Mouse (Mus musculus) small intestine, adult 2 months (tissue): ENCODE measurements around the gene Cenps. TPM values are rescaled to one million over a fixed set of nuclear protein-coding genes. Genes with fewer than 3 reads are reported as not detected.

Source experiments
- H3K27ac ChIP-seq: fragments of 200-500 bp; 2 replicates; pipeline ENCODE4 v1.5.1; 2012; ENCODE audit warnings: low read depth, low read length, control low read depth, inconsistent platforms; ENCODE audit not compliant: insufficient read depth
- H3K27me3 ChIP-seq: fragments of 200-500 bp; 2 replicates; pipeline ENCODE4 v1.6.1; 2012; ENCODE audit warnings: mild to moderate bottlenecking, moderate library complexity, low read length, inconsistent platforms; ENCODE audit not compliant: control insufficient read depth, insufficient read depth
- H3K36me3 ChIP-seq: fragments of 200-500 bp; 2 replicates; pipeline ENCODE4 v1.6.1; 2012; ENCODE audit warnings: mild to moderate bottlenecking, low read length, control low read depth, inconsistent platforms; ENCODE audit not compliant: control insufficient read depth, insufficient read depth
- H3K4me1 ChIP-seq: fragments of 200-500 bp; 2 replicates; pipeline ENCODE4 v1.6.1; 2012; ENCODE audit warnings: low read length, inconsistent platforms, mixed read lengths; ENCODE audit not compliant: control insufficient read depth, insufficient read depth, insufficient read length
- H3K4me3 ChIP-seq: fragments of 200-500 bp; 2 replicates; pipeline ENCODE4 v1.5.1; 2012; ENCODE audit warnings: low read depth, mild to moderate bottlenecking, control low read depth, inconsistent platforms, low read length, moderate library complexity
- CTCF ChIP-seq: fragments of 200-500 bp; IDR thresholded peaks from 2 replicates; pipeline ENCODE4 v1.5.1; 2012; ENCODE audit warnings: low read depth, mild to moderate bottlenecking, control low read depth, inconsistent platforms, low read length, moderate library complexity, mixed read lengths; ENCODE audit not compliant: insufficient replicate concordance, insufficient read length; ENCODE audit errors: extremely low read depth
- POLR2A ChIP-seq: fragments of 200-500 bp; IDR thresholded peaks from 2 replicates; pipeline ENCODE4 v1.6.1; 2012; ENCODE audit warnings: low read depth, mild to moderate bottlenecking, control low read depth, inconsistent platforms, low read length, moderate library complexity
- WGBS: fragments of 180-500 bp; shearing (Covaris S2); methylation state at CpG from one replicate; pipeline ENCODE4 v1.1.7; 2018; 5-methylcytosine and 5-hydroxymethylcytosine counted together
- polyA plus RNA-seq: library from polyadenylated mRNA; depleted of rRNA; stranded (reverse); fragments of >200 nt; gene quantifications from 2 replicates; pipeline ENCODE4 v1.2.3, GENCODE M21; 2012; rRNA removed

Gene Cenps
- polyA plus RNA-seq: 0.77 and 1.9 TPM in 2 replicates

GRCm38 (mm10) chr4:149136982-149137770 is at the start of gene Cenps:
Gene Cenps, minus strand, starts transcription at chr4:149137629.
- peak; percentile 95 for TF ChIP-seq CTCF
- no peak for TF ChIP-seq POLR2A
- WGBS: 1% methylated on average over 68 of the region's 68 CpGs
- Histone ChIP-seq H3K27me3 (no peaks in the 10 kb centered on the region), H3K4me3 (peak within 1 kb of the TSS; percentile 75), H3K4me1 (no peaks in the 10 kb centered on the region; the same call in 1 of the 2 replicates), H3K36me3 (no peaks in the 10 kb centered on the region), H3K27ac (peak within 1 kb of the TSS; percentile 0; the same call in 1 of the 2 replicates)

DNA sequence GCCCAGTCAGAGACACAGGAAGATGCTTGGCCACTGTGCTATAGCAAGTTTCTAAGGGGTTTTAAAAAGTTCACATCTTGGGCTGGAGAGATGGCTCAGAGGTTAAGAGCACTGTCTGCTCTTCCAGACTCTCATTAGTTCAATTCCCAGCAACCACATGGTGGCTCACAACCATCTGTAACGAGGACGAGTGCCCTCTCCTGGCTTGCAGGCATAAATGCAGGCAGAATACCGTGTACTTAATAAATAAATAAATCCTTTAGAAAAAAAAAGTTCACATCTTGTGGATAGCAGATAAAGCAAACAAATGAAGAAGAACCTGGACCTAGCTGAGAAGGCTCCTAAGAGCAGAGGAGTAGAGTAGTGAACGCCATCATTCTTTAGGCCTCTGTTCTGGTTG is 45.3 kb upstream of the Cenps start:
- H3K27ac ChIP-seq: no peak overlapping the region
- H3K4me3 ChIP-seq: no peak overlapping the region
- TF ChIP-seq POLR2A (no peak), CTCF (peak; percentile 56; the same call in 1 of the 2 replicates)
- WGBS: 63% methylated on average over 4 of the region's 4 CpGs
- H3K4me1 ChIP-seq: peaks cover 4% of the 10 kb centered on the region; the same call in 1 of the 2 replicates
- no peaks in the 10 kb centered on the region for H3K27me3 ChIP-seq
- H3K36me3 ChIP-seq: peaks cover 65% of the 10 kb centered on the region

DNA sequence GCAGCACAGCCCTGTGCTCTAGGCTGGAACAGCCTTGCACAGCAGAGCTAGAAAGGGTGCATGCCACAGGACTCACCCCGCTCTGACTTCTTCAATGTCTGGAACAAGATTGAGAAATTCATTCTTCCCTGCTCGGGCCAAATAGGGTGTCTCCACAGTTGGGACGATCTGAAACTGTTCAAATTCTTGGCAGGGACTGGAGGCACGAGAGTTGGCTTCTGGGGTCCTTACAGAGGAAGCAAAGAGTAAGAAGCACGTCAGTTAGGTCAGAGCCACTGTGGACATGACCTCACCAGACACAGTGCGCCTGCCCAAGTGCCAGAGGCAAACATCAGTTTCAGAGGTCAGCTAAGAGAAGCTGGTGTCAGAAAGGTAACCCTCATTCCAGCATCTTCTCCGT is 44.8 kb upstream of the Cenps start:
- H3K4me1 ChIP-seq: peaks cover 6% of the 10 kb centered on the region
- H3K27ac ChIP-seq: no peak overlapping the region
- TF ChIP-seq POLR2A: no peak
- 88% methylated on average over 7 of the region's 7 CpGs for WGBS
- H3K4me3 ChIP-seq: no peak overlapping the region
- peaks cover 60% of the 10 kb centered on the region for H3K36me3 ChIP-seq
- H3K27me3 ChIP-seq: no peaks in the 10 kb centered on the region

- Histone ChIP-seq H3K27me3 (no peaks in the 10 kb centered on the region), H3K27ac (no peak overlapping the region), H3K4me1 (peaks cover 13% of the 10 kb centered on the region), H3K36me3 (peaks cover 41% of the 10 kb centered on the region), H3K4me3 (no peak overlapping the region)
- no peak for TF ChIP-seq POLR2A
- WGBS: 82% methylated on average over 4 of the region's 4 CpGs
These were observed 42.1 kb upstream of the Cenps start for GRCm38 (mm10) chr4:149179573-149179972.

GRCm38 (mm10) chr4:149179160-149179559 is 41.7 kb upstream of the Cenps start:
- 86% methylated on average over 7 of the region's 7 CpGs for WGBS
- Histone ChIP-seq H3K27me3 (no peaks in the 10 kb centered on the region), H3K36me3 (peaks cover 36% of the 10 kb centered on the region), H3K4me1 (peaks cover 13% of the 10 kb centered on the region), H3K27ac (no peak overlapping the region), H3K4me3 (no peak overlapping the region)
- TF ChIP-seq CTCF (no peak), POLR2A (no peak)

DNA sequence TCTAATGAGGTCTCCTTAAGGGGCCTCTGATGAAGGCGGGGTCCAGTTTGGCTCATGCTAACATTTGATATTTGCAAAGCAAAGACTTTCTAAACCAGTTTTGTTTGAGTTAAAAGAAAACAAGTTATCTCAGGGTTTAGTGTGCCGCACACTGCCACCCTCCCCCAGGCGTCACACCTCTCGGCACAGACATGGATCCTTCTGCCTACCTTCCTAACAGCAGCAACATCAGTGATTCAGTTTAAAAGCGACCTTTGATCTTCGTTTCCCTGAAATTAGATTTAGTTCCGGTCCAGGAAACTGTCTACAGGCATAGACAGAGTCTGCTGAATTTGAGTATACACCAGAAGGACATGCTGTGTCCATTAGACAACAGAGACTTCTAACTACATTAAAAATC is 40.9 kb upstream of the Cenps start:
- Histone ChIP-seq H3K27ac (peak overlapping the region; percentile 50; the same call in 1 of the 2 replicates), H3K27me3 (no peaks in the 10 kb centered on the region), H3K36me3 (peaks cover 31% of the 10 kb centered on the region), H3K4me3 (no peak overlapping the region), H3K4me1 (peaks cover 13% of the 10 kb centered on the region)
- whole genome bisulfite sequencing: 29% methylated on average over 7 of the region's 7 CpGs
- TF ChIP-seq CTCF (no peak), POLR2A (no peak)

GRCm38 (mm10) chr4:149177046-149177445 is 39.6 kb upstream of the Cenps start:
- Histone ChIP-seq H3K4me3 (no peak overlapping the region), H3K36me3 (peaks cover 25% of the 10 kb centered on the region), H3K27ac (peak overlapping the region; percentile 76), H3K27me3 (no peaks in the 10 kb centered on the region), H3K4me1 (peaks cover 16% of the 10 kb centered on the region)
- 28% methylated on average over 5 of the region's 5 CpGs for WGBS
- TF ChIP-seq POLR2A: no peak
- no peak for TF ChIP-seq CTCF
